Mouse (Mus musculus) stomach, embryonic 16.5 days (tissue): ENCODE results near the gene Plekhg5. TPM values are rescaled to one million over a fixed set of nuclear protein-coding genes. Genes with fewer than 3 reads are reported as not detected.

Source experiments
- ATAC-seq: fragments of 200-750 bp; cut with Nextera tagmentation; 2 replicates; pipeline ENCODE4 v1.8.0; 2017; ENCODE audit warnings: moderate number of reproducible peaks, moderate TSS enrichment; ENCODE audit not compliant: insufficient read depth, low FRiP score
- H3K27ac ChIP-seq: fragments of 300-500 bp; sonication (generic); 2 replicates; pipeline ENCODE4 v1.5.1; 2014; ENCODE audit warnings: low read length
- H3K27me3 ChIP-seq: fragments of 300-500 bp; sonication (generic); 2 replicates; pipeline ENCODE4 v1.6.1; 2014; ENCODE audit warnings: low read length, control low read depth, mixed read lengths; ENCODE audit not compliant: control insufficient read depth, insufficient read depth
- H3K36me3 ChIP-seq: fragments of 300-500 bp; sonication (generic); 2 replicates; pipeline ENCODE4 v1.6.1; 2014; ENCODE audit warnings: low read length; ENCODE audit not compliant: control insufficient read depth, insufficient read depth
- H3K4me1 ChIP-seq: fragments of 300-500 bp; sonication (generic); 2 replicates; pipeline ENCODE4 v1.6.1; 2014; ENCODE audit warnings: low read length, control low read depth, mixed read lengths; ENCODE audit not compliant: control insufficient read depth, insufficient read depth
- H3K4me2 ChIP-seq: fragments of 300-500 bp; sonication (generic); 2 replicates; pipeline ENCODE4 v1.6.1; 2014; ENCODE audit warnings: low read depth, low read length, mixed read lengths
- H3K4me3 ChIP-seq: fragments of 300-500 bp; sonication (generic); replicated peaks from 2 replicates; pipeline ENCODE4 v1.5.1; 2014; ENCODE audit warnings: mild to moderate bottlenecking, low read length
- H3K9ac ChIP-seq: fragments of 300-500 bp; sonication (generic); 2 replicates; pipeline ENCODE4 v1.6.1; 2014; ENCODE audit warnings: low read length
- H3K9me3 ChIP-seq: fragments of 300-500 bp; sonication (generic); replicated peaks from 2 replicates; pipeline ENCODE4 v1.6.1; 2016; ENCODE audit warnings: low read length, control low read depth; ENCODE audit not compliant: control insufficient read depth
- WGBS: fragments of 180-500 bp; shearing (Covaris S2); extraction: QIAGEN DNeasy Blood & Tissue Kit; methylation state at CpG from one replicate; pipeline ENCODE4 v1.1.7; 2014; 5-methylcytosine and 5-hydroxymethylcytosine counted together
- polyA plus RNA-seq: library from polyadenylated mRNA; unstranded; fragments of >200 nt; fragmentation: Nextera tagmentation; extraction: Ambion mirVana; gene quantifications from 2 replicates; pipeline ENCODE4 v1.2.1, GENCODE M21; 2015

Gene Plekhg5
- polyA plus RNA-seq, 1 experiment from 2014 or later, result 12.3 TPM

GRCm38 (mm10) chr4:152090191-152090590 lies 17.9 kb downstream of the Plekhg5 start:
- Histone ChIP-seq H3K4me3 (no peak overlapping the region), H3K9me3 (no peaks in the 10 kb centered on the region; the same call in 1 of the 2 replicates), H3K27me3 (no peaks in the 10 kb centered on the region), H3K4me2 (no peak overlapping the region), H3K36me3 (no peaks in the 10 kb centered on the region), H3K9ac (no peak overlapping the region), H3K27ac (no peak overlapping the region), H3K4me1 (peaks cover 19% of the 10 kb centered on the region)
- 79% methylated on average over 9 of the region's 9 CpGs for WGBS
- ATAC-seq, result no peak

GRCm38 (mm10) chr4:152092751-152093293 lies 20.5 kb downstream of the Plekhg5 start:
- H3K36me3 ChIP-seq, result no peaks in the 10 kb centered on the region
- H3K27ac ChIP-seq, result peak overlapping the region; percentile 66; the same call in 1 of the 2 replicates
- no peaks in the 10 kb centered on the region for H3K9me3 ChIP-seq
- 53% methylated on average over 8 of the region's 8 CpGs for WGBS
- H3K4me2 ChIP-seq, result no peak overlapping the region
- H3K4me1 ChIP-seq, result peaks cover 18% of the 10 kb centered on the region
- no peak overlapping the region for H3K4me3 ChIP-seq
- H3K9ac ChIP-seq, result peak overlapping the region; percentile 43
- ATAC-seq, result peak; percentile 61; the same call in 1 of the 2 replicates
- H3K27me3 ChIP-seq, result no peaks in the 10 kb centered on the region

DNA sequence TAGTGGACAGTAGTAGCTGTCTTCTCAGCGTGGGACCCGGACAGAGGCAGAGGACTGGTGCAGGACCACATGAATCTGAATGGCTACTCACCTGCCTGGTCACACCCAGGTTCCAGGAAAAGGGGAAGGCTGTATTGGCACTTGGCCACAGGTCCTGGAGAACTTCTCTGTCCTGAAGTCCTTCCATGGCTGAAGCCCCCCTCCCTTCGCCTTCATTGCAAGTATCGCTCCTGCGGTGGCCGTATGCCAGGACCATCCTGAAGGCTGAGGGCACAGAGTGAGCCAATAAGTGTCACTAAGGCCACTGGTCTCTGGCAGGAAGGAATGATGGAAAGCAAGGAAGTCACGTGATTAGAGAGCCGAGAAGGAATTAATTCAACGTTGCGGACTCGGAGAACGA lies 21.9 kb downstream of the Plekhg5 start:
- Histone ChIP-seq H3K4me3 (no peak overlapping the region), H3K9ac (no peak overlapping the region), H3K4me2 (no peak overlapping the region), H3K4me1 (peaks cover 14% of the 10 kb centered on the region; the same call in 1 of the 2 replicates), H3K9me3 (no peaks in the 10 kb centered on the region), H3K27me3 (no peaks in the 10 kb centered on the region), H3K27ac (no peak overlapping the region), H3K36me3 (no peaks in the 10 kb centered on the region)
- 85% methylated on average over 12 of the region's 12 CpGs for WGBS
- ATAC-seq, result no peak

DNA sequence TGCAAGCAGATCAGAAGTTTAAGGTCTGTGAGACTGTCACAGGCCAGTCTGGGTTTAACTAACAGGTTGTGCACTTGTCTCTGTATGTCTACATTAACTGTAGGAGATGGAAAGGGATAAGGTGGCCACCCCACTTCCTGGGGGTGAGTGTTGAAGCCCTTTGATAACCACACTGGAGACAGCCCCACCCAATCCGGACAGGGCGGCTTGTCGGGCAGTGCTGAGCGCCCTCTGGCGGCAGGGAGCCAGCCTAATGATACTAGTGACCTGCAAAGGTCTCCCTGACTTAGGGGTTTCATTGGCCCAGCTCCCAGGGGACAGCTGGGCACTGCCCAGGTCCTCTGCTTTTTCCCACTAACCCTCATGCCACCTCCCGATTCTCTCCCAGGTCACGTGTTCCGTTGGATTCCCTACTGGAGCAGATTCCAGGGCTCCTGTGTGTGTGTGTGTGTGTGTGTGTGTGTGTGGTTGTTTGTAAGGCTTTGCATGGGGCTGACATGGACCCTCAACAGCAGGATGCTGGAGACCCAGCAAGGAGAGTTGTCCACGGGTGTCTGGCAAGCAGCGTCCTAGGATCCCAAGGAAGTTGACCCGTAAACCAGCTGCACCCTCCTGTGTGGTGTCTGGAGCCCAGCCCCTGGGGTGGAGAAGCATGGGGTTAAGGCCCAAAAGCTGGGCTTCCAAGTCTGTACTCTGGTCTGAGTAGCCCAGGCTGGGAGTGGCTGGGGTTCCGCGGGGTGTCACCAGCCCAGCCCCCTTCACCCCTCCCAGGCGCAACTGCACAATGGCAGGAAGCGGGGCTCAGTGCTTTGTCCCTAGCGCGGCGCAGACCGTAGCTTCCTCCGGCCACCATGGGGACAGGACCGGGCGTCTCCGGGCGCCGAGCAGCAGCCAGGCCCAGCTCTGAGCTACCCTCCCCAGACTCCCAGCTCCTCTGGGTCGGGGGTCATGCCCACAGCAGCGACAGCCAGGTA lies 23.9 kb downstream of the Plekhg5 start:
- Histone ChIP-seq H3K4me1 (peaks cover 15% of the 10 kb centered on the region; the same call in 1 of the 2 replicates), H3K27me3 (no peaks in the 10 kb centered on the region), H3K9me3 (no peaks in the 10 kb centered on the region), H3K36me3 (no peaks in the 10 kb centered on the region), H3K9ac (peak overlapping the region; percentile 57), H3K4me3 (peak overlapping the region; percentile 15), H3K27ac (peak overlapping the region; percentile 61), H3K4me2 (no peak overlapping the region; the same call in 1 of the 2 replicates)
- peak; percentile 30; the same call in 1 of the 2 replicates for ATAC-seq
- 31% methylated on average over 27 of the region's 27 CpGs for WGBS

DNA sequence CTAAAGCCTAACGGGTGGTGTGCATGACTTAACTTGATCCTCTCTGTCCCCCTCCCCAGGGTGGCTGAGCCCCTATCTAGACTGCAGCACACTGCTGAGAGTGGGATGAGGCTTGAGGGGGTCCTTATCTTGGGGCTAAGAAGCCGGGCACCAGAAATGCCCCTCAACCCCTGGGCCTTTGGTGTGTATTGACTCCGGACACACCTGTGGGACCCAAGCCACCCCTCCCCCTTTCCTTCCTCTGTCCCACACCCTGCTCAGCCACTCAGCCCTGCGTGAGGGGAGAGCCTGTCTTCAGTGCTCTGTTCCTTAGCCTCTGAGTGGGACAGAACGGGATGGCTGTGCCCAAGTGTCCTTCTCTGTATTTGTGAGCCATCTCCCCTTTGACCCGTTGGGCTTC lies 24.6 kb downstream of the Plekhg5 start:
- peak overlapping the region; percentile 57 for H3K9ac ChIP-seq
- H3K4me3 ChIP-seq, result peak overlapping the region; percentile 15
- H3K27ac ChIP-seq, result peak overlapping the region; percentile 61
- H3K4me2 ChIP-seq, result no peak overlapping the region; the same call in none of the 2 replicates
- no peaks in the 10 kb centered on the region for H3K36me3 ChIP-seq
- H3K4me1 ChIP-seq, result peaks cover 17% of the 10 kb centered on the region; the same call in 1 of the 2 replicates
- WGBS, result 41% methylated on average over 6 of the region's 6 CpGs
- no peaks in the 10 kb centered on the region for H3K27me3 ChIP-seq
- no peaks in the 10 kb centered on the region for H3K9me3 ChIP-seq
- ATAC-seq, result no peak

DNA sequence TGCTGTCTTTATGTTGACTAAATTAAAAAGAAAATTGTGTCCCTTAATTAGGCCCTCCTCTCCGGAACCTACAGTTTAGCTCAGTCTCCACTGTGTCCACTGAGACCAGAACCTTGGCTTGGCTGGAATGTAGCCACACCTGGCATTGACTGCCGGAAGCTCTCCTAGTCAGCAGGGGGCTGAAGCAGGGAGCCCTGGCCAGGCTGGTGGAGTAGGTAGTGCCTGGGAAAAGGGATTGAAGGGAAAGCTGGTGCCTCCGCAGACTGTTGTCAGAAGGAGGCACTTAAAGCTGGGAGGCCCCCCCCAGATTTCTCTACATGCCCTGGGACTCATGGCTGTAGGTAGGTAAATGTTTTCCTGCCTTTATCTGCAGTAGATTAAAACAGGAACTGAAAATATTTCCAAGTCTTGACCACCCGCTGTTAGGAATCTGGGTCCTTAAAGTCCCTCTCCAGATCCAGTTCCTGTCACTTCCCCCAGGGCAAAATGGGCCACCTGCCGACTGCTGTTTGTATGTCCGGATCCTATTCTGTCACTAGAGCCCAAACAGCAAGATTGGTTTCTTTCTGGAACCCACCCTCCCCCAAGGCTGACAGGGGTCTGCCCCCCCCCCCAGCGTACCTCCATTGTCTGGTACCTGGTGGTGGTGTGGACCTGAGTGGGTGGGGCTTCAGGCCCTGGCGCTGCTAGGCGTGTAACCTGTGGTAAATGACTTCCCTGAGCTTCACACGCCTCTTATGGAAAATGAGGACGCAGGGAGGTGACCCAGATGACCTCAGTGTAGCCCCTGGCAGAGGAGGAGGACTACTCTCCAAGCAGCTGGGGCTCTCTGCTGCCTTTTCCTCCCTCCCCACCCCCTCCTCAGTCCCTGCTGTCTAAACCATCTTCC lies 25.9 kb downstream of the Plekhg5 start:
- ATAC-seq, result peak; percentile 39; the same call in 1 of the 2 replicates
- Histone ChIP-seq H3K27me3 (no peaks in the 10 kb centered on the region), H3K36me3 (no peaks in the 10 kb centered on the region), H3K9ac (no peak overlapping the region), H3K4me2 (peak overlapping the region; percentile 7), H3K9me3 (no peaks in the 10 kb centered on the region), H3K4me3 (0 out of 2 replicates have a peak overlapping the region, but pooled peaks have one; percentile 6), H3K27ac (peak overlapping the region; percentile 39; the same call in 1 of the 2 replicates), H3K4me1 (peaks cover 13% of the 10 kb centered on the region; the same call in 1 of the 2 replicates)
- 38% methylated on average over 11 of the region's 11 CpGs for WGBS

DNA sequence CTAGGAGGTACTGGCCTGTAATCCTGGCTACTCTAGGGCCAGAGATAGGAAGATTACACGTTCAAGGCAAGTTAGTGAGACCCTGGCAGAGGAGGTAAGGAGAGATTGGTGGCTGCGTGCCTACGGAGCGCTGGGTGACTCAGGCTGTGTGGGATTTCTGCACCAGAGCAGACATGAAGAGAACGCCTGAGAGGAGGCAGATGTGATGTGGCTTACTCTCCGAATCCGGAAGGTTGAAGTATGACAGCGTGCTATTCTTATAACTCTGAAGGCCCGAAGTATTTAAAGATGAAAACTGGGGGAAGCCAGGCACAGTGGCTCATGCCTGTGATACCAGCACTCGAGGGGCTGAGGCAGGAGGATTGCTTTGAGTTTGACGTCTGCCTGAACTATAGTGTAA lies 28.2 kb downstream of the Plekhg5 start:
- no peak overlapping the region for H3K4me2 ChIP-seq

DNA sequence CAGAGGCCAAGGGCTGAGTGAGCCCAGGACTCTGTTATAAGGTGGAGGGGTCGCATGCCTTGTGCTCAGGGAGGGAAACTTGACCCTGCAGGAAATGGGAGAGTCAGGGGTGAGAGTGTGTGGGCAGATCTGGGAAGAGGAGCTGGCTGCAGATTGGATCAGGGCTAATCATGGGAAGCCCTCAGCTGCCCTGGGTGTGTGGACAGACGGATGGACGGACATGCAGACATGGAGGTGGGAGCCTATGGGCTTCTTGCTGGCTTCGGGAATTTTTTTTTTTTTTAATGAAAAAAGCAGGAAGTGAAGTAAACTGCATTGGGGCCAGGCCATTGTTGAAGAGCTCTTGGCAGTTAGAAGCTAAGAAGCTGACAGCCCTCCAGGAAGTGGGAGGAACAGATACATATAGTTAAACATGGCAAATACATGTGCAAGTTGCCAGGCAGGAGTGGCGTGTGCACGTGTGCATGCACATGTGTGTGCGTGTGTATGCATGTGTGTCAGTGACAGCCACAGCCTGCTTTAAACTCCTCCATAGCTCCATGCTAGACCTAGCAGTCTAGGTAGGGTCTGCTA lies 28.9 kb downstream of the Plekhg5 start:
- Histone ChIP-seq H3K4me2 (no peak overlapping the region), H3K27ac (peak overlapping the region; percentile 21; the same call in 1 of the 2 replicates), H3K4me3 (no peak overlapping the region), H3K36me3 (no peaks in the 10 kb centered on the region), H3K9me3 (no peaks in the 10 kb centered on the region), H3K4me1 (0 out of 2 replicates have a peak, but pooled peaks cover 10% of the 10 kb centered on the region), H3K27me3 (no peaks in the 10 kb centered on the region), H3K9ac (0 out of 2 replicates have a peak overlapping the region, but pooled peaks have one; percentile 32)
- ATAC-seq, result no peak
- whole genome bisulfite sequencing, result 62% methylated on average over 7 of the region's 7 CpGs

More for the DNA sequence above, 28.2 kb downstream of the Plekhg5 start:
- Histone ChIP-seq H3K4me3 (no peak overlapping the region), H3K27ac (no peak overlapping the region; the same call in 1 of the 2 replicates), H3K4me1 (0 out of 2 replicates have a peak, but pooled peaks cover 13% of the 10 kb centered on the region), H3K36me3 (no peaks in the 10 kb centered on the region), H3K27me3 (no peaks in the 10 kb centered on the region), H3K9ac (0 out of 2 replicates have a peak overlapping the region, but pooled peaks have one; percentile 32), H3K9me3 (no peaks in the 10 kb centered on the region)
- 70% methylated on average over 11 of the region's 11 CpGs for WGBS
- no peak for ATAC-seq
